Mouse (Mus musculus) neural tube, embryonic 12.5 days (tissue): Measurements from ENCODE around the gene Gpr132. TPM values are rescaled to one million over a fixed set of nuclear protein-coding genes. Genes with fewer than 3 reads are reported as not detected.

Source experiments
- ATAC-seq: fragments of 200-750 bp; cut with Nextera tagmentation; 2 replicates; pipeline ENCODE4 v1.8.0; 2017; ENCODE audit warnings: low read depth, mild to moderate bottlenecking, moderate TSS enrichment, moderate library complexity; ENCODE audit not compliant: low FRiP score
- H3K27ac ChIP-seq: fragments of 300-500 bp; sonication (generic); 2 replicates; pipeline ENCODE4 v1.5.1; 2016
- H3K27me3 ChIP-seq: fragments of 300-500 bp; sonication (generic); replicated peaks from 2 replicates; pipeline ENCODE4 v1.6.1; 2016; ENCODE audit warnings: mild to moderate bottlenecking
- H3K36me3 ChIP-seq: fragments of 300-500 bp; sonication (generic); 2 replicates; pipeline ENCODE4 v1.6.1; 2016; ENCODE audit warnings: mild to moderate bottlenecking
- H3K4me1 ChIP-seq: fragments of 300-500 bp; sonication (generic); 2 replicates; pipeline ENCODE4 v1.6.1; 2016
- H3K4me2 ChIP-seq: fragments of 300-500 bp; sonication (generic); replicated peaks from 2 replicates; pipeline ENCODE4 v1.6.1; 2016; ENCODE audit warnings: mild to moderate bottlenecking
- H3K4me3 ChIP-seq: fragments of 300-500 bp; sonication (generic); 2 replicates; pipeline ENCODE4 v1.5.1; 2016
- H3K9ac ChIP-seq: fragments of 300-500 bp; sonication (generic); 2 replicates; pipeline ENCODE4 v1.6.1; 2016; ENCODE audit warnings: mild to moderate bottlenecking
- H3K9me3 ChIP-seq: fragments of 300-500 bp; sonication (generic); 2 replicates; pipeline ENCODE4 v1.6.1; 2016; ENCODE audit warnings: mild to moderate bottlenecking
- WGBS: fragments of 180-500 bp; shearing (Covaris S2); methylation state at CpG from one replicate; pipeline ENCODE4 v1.1.7; 2016; 5-methylcytosine and 5-hydroxymethylcytosine counted together
- polyA plus RNA-seq: library from polyadenylated mRNA; unstranded; fragments of >200 nt; fragmentation: Nextera tagmentation; extraction: Ambion mirVana; gene quantifications from 2 replicates; pipeline ENCODE4 v1.2.1, GENCODE M21; 2016

Gene Gpr132
- polyA plus RNA-seq, 1 experiment from 2014 or later, result not detected

DNA sequence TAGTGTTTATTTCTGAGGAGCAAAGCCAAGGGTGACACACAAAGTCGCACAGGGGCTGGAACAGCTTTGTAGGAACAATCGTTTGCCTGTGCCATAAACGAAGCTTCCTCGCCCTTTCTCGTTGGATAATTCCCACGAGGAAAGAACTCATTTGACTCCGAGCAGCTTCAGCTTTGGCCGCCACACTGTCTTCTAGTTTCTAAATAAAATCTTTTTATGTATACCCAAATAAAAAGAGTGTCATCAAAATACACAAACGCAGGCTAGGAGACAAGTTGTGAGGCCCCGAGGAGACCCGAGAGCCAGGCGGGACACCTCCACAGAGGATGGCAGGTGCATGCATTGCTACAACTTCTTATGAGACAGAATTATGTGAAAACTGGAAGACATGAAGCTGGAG, 30.3 kb upstream of the Gpr132 start:
- ATAC-seq, result no peak
- Histone ChIP-seq H3K9me3 (no peaks in the 10 kb centered on the region), H3K27ac (no peak overlapping the region), H3K27me3 (0 out of 2 replicates have a peak, but pooled peaks cover 4% of the 10 kb centered on the region), H3K4me2 (peak overlapping the region; percentile 45; the same call in 1 of the 2 replicates), H3K9ac (no peak overlapping the region), H3K4me1 (peaks cover 9% of the 10 kb centered on the region), H3K36me3 (no peaks in the 10 kb centered on the region), H3K4me3 (no peak overlapping the region)
- 59% methylated on average over 12 of the region's 12 CpGs for WGBS

DNA sequence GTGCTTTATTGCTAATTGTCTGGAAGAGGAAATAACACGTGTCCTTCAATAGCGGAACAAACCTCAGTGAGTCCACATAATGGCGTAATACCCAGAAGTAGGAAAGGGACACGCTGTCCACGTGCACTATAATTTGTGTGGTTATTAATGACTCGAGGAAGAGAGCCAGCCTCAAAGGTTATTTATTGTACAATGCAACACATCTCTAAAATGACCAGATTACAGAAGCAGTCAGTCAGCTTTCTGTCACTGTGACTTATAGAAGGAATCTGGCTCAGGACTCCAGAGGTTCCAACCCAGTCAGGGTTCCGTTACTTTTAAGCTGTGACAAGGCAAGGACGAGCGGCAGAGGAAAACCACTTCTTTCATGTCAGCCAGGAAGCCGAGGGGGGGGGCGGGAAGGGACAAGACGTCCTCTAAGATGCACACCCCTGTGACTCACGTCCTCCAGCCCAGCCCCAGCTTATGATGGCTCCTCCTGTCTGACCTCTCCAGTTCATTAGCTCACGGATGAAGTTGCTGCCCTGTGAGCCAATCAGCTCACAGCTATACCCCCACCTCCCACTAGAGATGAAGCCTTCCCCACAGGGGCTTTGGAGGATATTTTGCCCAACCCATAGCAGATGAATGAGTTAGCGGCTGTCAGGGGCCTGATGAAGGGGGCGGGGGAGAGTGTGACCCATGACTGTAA, 29.6 kb upstream of the Gpr132 start:
- Histone ChIP-seq H3K4me3 (no peak overlapping the region), H3K36me3 (no peaks in the 10 kb centered on the region), H3K9me3 (no peaks in the 10 kb centered on the region), H3K4me1 (peaks cover 9% of the 10 kb centered on the region), H3K27me3 (0 out of 2 replicates have a peak, but pooled peaks cover 4% of the 10 kb centered on the region), H3K4me2 (peak overlapping the region; percentile 45), H3K9ac (no peak overlapping the region), H3K27ac (no peak overlapping the region)
- 34% methylated on average over 16 of the region's 16 CpGs for WGBS
- peak; percentile 76 for ATAC-seq

DNA sequence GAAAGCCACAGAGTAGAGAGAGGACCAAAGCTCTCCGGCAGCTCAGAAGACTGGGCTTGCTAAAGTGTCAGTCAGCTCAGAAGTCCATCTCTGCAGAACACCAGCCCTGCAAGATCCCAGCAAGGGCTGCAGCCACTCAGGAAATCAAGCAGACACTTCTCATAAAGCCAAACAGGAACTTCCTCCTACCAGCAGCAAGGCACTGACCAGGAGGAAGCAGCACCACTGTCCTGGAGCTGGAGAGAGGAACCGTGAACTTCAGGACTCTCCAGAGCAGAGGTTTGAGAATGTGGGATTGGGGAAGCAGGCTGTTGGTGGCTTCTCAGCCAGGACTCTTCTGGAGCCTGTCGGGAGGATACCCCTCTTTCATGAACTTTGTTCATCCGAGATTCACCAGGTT, 26.9 kb upstream of the Gpr132 start:
- ATAC-seq, result no peak
- 78% methylated on average over 4 of the region's 4 CpGs for WGBS
- H3K4me2 ChIP-seq, result no peak overlapping the region
- no peaks in the 10 kb centered on the region for H3K9me3 ChIP-seq
- no peak overlapping the region for H3K4me3 ChIP-seq
- 0 out of 2 replicates have a peak, but pooled peaks cover 4% of the 10 kb centered on the region for H3K27me3 ChIP-seq
- no peak overlapping the region for H3K27ac ChIP-seq
- no peaks in the 10 kb centered on the region for H3K36me3 ChIP-seq
- no peak overlapping the region for H3K9ac ChIP-seq
- peaks cover 9% of the 10 kb centered on the region for H3K4me1 ChIP-seq

DNA sequence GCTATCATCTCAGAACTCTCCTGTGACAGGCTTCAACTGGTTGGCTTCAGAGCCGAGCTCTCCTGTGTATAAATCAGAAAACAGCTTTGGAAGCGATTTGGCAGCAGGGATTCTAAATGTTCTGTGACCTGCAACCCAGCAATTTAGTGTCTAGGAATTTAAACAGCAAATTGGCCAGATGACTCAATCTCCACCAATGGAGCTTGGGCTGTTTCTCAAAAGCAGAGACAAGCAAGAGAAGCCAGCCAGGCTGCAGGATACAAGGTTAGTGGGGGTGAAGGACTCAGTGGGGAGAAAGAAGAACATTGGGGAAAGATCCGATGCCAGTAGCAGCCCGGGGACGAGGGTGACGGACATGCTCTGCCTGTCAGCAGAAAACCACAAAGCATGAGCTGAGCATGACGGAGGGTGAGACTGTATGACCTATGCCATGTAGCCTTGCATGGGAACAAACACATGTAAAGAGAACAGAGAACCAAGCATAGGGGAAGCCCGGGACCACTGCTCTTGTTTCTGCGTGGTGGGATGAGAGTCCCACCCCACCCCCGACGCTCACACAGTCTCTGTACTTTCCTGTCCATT, 26.4 kb upstream of the Gpr132 start:
- Histone ChIP-seq H3K27ac (no peak overlapping the region), H3K4me2 (no peak overlapping the region), H3K9ac (no peak overlapping the region), H3K9me3 (no peaks in the 10 kb centered on the region), H3K4me1 (peaks cover 9% of the 10 kb centered on the region), H3K4me3 (no peak overlapping the region), H3K36me3 (no peaks in the 10 kb centered on the region), H3K27me3 (0 out of 2 replicates have a peak, but pooled peaks cover 4% of the 10 kb centered on the region)
- 78% methylated on average over 11 of the region's 11 CpGs for WGBS
- ATAC-seq, result no peak

DNA sequence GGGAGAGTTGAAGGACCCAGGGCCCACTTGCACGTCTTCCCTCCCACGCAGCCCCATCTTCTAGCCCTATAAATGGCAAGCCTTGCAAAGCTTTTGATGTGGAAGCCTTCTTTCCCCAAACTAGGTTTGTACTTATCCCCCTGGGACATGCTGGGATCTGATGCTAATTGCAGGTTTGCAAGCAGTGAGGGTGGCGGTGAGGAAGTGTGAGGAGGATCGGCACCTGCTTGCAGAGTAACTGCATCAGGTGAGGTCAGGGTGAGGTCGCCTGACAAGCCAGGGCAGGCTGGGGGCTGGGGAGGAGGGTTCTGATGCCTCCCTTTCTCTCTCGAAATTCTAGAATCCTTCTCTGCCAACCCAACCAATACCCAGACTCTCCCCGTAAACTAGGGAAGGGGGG, 17.4 kb upstream of the Gpr132 start:
- Histone ChIP-seq H3K4me2 (no peak overlapping the region), H3K27me3 (0 out of 2 replicates have a peak, but pooled peaks cover 2% of the 10 kb centered on the region), H3K27ac (no peak overlapping the region), H3K9me3 (no peaks in the 10 kb centered on the region), H3K36me3 (no peaks in the 10 kb centered on the region), H3K4me1 (no peaks in the 10 kb centered on the region), H3K9ac (no peak overlapping the region), H3K4me3 (no peak overlapping the region)
- WGBS, result 49% methylated on average over 7 of the region's 7 CpGs
- no peak for ATAC-seq

DNA sequence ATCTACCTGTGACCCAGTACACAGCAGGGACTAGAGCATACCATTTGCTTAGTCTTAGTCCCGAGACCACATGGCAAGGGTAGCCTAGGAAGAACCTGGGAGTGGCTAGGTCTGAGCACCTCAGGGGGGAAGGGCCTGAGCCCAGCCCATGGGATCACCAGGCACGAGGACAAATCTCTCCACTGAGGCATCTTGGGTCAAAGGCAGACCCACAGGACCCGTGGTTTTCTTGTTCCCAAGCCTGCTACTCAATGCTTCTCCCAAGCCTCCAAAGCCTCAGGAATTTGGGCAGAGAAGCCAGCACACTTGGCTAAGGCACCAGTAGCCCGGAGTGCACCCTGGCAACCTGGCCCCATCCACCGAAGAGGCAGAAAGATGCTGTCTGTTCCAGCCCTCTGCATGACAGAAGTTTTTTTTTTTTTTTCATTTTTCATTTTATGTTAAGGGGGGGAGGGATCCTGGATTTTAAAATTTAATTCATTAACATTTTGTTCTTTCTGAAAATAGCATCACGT, 13.3 kb upstream of the Gpr132 start:
- H3K4me3 ChIP-seq, result no peak overlapping the region
- H3K4me1 ChIP-seq, result peaks cover 13% of the 10 kb centered on the region
- H3K36me3 ChIP-seq, result no peaks in the 10 kb centered on the region
- 69% methylated on average over 6 of the region's 6 CpGs for WGBS
- H3K27me3 ChIP-seq, result peaks cover 43% of the 10 kb centered on the region
- no peak overlapping the region for H3K4me2 ChIP-seq
- no peaks in the 10 kb centered on the region for H3K9me3 ChIP-seq
- no peak overlapping the region for H3K9ac ChIP-seq
- no peak overlapping the region for H3K27ac ChIP-seq
- no peak for ATAC-seq

DNA sequence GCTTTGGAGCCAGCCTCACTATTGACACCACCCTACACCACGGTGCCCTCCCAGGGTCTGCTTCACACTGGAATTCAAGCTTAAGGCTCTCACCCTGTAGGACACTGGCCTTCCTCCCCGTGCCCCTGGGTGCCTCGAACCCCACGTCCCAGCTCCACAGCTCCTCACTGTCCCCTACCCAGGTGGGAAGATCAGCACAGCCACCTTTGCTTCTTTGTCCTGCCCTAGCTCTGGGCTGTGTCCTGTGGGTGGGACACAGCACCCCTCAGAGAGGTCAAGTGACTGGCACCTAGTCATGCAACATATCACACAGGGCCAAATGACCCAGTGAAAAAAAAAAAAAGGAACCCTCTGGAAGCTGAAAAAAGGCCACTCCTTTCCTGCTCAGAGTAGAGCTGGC, 12.6 kb upstream of the Gpr132 start:
- Histone ChIP-seq H3K9ac (no peak overlapping the region), H3K4me1 (peaks cover 16% of the 10 kb centered on the region), H3K4me2 (no peak overlapping the region), H3K36me3 (no peaks in the 10 kb centered on the region), H3K27me3 (peaks cover 50% of the 10 kb centered on the region), H3K27ac (no peak overlapping the region), H3K4me3 (no peak overlapping the region), H3K9me3 (no peaks in the 10 kb centered on the region)
- WGBS, result 87% methylated on average over 4 of the region's 4 CpGs
- ATAC-seq, result no peak

DNA sequence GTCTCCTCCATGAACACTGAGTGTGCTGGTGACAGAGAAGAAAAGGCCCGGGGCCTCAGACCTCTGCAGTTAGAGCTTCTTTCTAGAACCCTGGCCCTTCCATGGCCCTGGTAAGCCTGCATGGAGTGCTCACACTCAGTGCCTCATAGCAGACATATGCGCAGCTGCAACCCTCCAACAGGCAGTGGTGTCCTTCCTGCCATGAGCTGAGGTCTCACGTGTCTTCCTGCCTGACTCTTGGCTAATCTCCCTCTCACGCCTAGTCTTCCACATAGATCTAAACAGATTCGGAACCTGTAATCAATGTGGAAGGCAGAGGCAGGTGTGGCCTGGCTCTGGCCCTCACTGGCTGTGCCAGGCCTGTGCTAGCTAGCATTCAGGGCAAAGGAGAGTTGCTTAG, 11.7 kb upstream of the Gpr132 start:
- Histone ChIP-seq H3K9ac (no peak overlapping the region), H3K4me2 (no peak overlapping the region), H3K9me3 (no peaks in the 10 kb centered on the region), H3K36me3 (no peaks in the 10 kb centered on the region), H3K27ac (no peak overlapping the region), H3K4me3 (no peak overlapping the region), H3K4me1 (peaks cover 16% of the 10 kb centered on the region), H3K27me3 (peaks cover 60% of the 10 kb centered on the region)
- 79% methylated on average over 5 of the region's 5 CpGs for WGBS
- no peak for ATAC-seq

DNA sequence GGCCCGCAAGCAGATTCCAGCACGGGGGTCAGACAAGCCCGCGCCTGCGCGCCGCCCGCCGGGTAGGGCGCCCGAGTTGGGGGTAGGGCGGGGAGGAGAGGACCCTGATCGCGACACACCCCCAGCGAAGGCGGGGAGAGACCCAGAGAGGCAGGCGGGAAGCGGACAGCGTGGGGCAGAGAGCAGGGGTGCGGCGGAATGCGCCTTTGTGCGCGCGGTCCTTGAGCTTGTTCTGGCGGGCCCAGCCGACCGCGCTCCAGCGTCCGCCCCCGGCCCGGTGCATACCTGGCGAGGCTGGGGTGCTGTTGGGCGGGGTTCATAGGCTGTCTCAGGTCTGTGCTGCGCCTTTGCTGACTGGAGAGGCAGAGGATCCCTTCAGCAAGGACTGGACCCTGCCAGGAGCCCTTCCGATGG, 9.6 kb upstream of the Gpr132 start:
- Histone ChIP-seq H3K36me3 (no peaks in the 10 kb centered on the region), H3K27ac (no peak overlapping the region), H3K4me3 (peak overlapping the region; percentile 30), H3K4me2 (peak overlapping the region; percentile 60), H3K9ac (peak overlapping the region; percentile 47; the same call in 1 of the 2 replicates), H3K9me3 (no peaks in the 10 kb centered on the region), H3K27me3 (peaks cover 75% of the 10 kb centered on the region), H3K4me1 (peaks cover 25% of the 10 kb centered on the region)
- WGBS, result under 1% methylated on average over 37 of the region's 37 CpGs
- ATAC-seq, result no peak

DNA sequence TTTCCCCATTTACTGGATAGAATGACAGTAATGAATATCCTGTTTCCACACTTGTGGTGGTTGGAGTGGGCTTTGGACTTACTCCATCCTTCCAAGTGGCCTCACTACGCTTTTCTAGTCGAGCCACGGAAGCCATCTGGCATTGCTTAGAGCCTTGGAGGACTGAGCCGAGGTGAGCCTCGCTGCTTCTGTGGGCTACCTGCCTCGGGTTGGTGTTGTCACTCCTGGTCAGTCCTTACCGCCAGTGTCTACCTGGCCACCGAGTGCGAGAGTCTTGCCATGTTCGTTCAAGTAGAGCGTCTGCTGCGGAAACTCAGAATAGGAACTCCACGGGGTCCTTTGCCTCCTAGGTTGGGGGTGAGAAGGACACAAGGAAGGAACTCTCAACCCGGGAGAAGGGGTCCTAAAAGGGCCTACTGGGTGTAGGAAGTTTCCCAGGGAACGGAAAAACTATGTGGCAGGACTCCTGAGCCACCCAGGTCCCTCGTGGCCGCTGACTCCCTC, 9.1 kb upstream of the Gpr132 start:
- H3K9ac ChIP-seq, result peak overlapping the region; percentile 47; the same call in 1 of the 2 replicates
- WGBS, result 6% methylated on average over 17 of the region's 17 CpGs
- H3K4me3 ChIP-seq, result peak overlapping the region; percentile 30
- peaks cover 75% of the 10 kb centered on the region for H3K27me3 ChIP-seq
- H3K36me3 ChIP-seq, result no peaks in the 10 kb centered on the region
- ATAC-seq, result no peak
- no peaks in the 10 kb centered on the region for H3K9me3 ChIP-seq
- H3K27ac ChIP-seq, result no peak overlapping the region
- peak overlapping the region; percentile 60 for H3K4me2 ChIP-seq
- peaks cover 25% of the 10 kb centered on the region for H3K4me1 ChIP-seq

DNA sequence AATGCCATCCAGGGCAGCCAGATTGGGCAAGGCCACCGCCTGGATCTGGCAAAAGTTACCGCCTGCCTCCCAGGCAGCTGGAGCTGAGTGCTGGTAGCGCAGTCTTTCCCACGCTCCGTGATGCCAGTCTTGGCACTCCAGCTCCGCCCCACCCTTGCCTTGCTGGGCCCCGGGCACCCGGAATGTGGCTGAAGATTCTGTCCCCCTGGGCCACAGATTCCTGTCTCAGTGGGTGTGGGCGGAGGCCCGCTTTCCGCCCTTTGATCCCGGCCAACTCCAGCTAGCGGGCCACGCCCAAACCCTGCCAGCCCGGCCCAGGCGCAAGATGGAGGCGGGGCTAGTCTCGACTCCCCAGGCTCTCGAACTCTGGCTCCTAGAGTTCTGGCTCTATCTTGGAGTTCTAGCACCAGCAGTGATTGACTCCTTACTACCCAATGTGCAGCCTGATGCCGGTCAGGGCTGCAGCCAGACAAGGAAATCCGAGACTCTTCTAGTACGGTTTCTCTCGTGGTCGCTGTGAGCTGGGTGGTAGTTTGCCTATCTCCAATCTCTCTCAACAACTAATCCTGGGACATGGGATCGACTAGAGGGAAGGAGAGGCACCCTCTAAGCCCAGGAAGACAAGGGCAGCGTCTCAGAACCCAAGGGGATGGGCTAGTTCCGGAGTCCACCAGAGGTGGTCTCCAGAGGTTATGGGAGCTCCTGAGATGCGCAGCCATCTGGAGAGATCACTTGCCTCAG, 8.5 kb upstream of the Gpr132 start:
- no peak overlapping the region for H3K9ac ChIP-seq
- 6% methylated on average over 28 of the region's 28 CpGs for WGBS
- peak overlapping the region; percentile 11; the same call in 1 of the 2 replicates for H3K4me3 ChIP-seq
- H3K27ac ChIP-seq, result no peak overlapping the region
- ATAC-seq, result no peak
- H3K36me3 ChIP-seq, result no peaks in the 10 kb centered on the region
- peak overlapping the region; percentile 40 for H3K4me2 ChIP-seq
- H3K9me3 ChIP-seq, result no peaks in the 10 kb centered on the region
- H3K27me3 ChIP-seq, result peaks cover 75% of the 10 kb centered on the region
- peaks cover 25% of the 10 kb centered on the region for H3K4me1 ChIP-seq
